Mouse (Mus musculus) effector memory CD4-positive, alpha-beta T cell, adult 5 months (primary cell): ENCODE measurements around the gene Nde1. TPM values are rescaled to one million over a fixed set of nuclear protein-coding genes. Genes with fewer than 3 reads are reported as not detected.

Experiments used
- polyA plus RNA-seq: library from polyadenylated mRNA; unstranded; fragments of 100-300 nt; shearing (Covaris generic); gene quantifications from one replicate; pipeline ENCODE4 v1.2.1, GENCODE M21; 2017

The Nde1 gene
- polyA plus RNA-seq, result 44.1 TPM

GRCm38 (mm10) chr16:14162988-14163416, at the start of gene Nde1, which contains the start of gene Marf1:
Nde1 (plus strand) TSS chr16:14163275.
Marf1 (minus strand) TSS chr16:14163351.

Other genes starting within 250 kb of the Nde1 start
- gene 2900011O08Rik, start 176.7 kb upstream of the Nde1 start, polyA plus RNA-seq, result not detected
- gene Ifitm7, start 176.4 kb upstream of the Nde1 start, polyA plus RNA-seq, result not detected
- gene Marf1, start 76 bp downstream of the Nde1 start, polyA plus RNA-seq, result 6.5 TPM
- gene Myh11, start 128.1 kb downstream of the Nde1 start, polyA plus RNA-seq, result not detected
- gene Fopnl, start 154.1 kb downstream of the Nde1 start, polyA plus RNA-seq, result 64.7 TPM
- gene Abcc1, start 198.3 kb downstream of the Nde1 start, polyA plus RNA-seq, result 37.5 TPM